Comparison of ENCODE assay signal across 8 mouse cellular contexts in the genomic region with DNA sequence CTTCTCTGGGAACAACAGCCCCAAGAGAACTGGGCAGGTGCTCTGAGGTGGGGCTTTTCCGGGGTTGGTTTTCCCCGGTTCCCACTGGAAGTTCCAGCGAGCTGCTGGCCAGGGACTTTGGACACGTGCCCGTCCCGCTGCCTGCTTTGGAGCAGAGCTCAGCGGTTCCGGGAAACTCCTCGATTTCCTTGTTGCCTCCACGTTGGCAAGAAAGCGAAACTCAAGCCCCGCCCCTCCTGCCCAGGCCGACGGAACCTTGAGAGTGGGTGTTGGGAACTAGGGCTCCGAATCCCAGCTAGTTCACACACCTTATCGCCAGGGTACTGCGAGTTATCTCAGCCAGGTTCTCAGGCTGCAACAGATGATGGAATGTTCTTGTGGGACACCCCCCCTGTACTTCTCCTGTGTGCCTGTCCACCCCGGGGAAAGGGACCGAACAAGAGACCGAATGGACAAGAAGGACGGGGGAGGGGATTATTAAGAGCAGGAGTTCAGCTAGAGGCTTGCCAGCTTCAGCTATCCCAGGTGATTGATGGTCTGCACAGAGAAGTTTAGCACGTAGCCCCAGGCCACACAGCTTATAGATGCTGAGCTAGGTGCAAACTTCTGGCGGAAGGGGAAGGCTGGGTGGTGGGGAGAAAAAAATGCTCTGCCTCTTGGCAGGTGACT. TPM values are rescaled to one million over a fixed set of nuclear protein-coding genes. Genes with fewer than 3 reads are reported as not detected.
DNase-seq lines count a peak whose midpoint lies in the region; ATAC-seq lines count a peak whose summit lies in the region.
"Had no signal": no experiment of that assay in that cellular context is flagged by ENCODE, and none has a peak within 500 bp of the region (broad histone marks: within the 10 kb centered on the region; RNA-seq: fewer than 3 reads in every experiment).

No protein-coding gene starts in this region.

- peaks cover 34% of the 10 kb centered on the region for H3K27me3 ChIP-seq in hindbrain, embryonic 14.5 days (ENCODE audit: control insufficient read depth, insufficient read depth, low read length)
- no peaks in the 10 kb centered on the region; the same call in 1 of the 2 replicates for H3K27me3 ChIP-seq in limb, embryonic 11.5 days (ENCODE audit: control insufficient read depth, insufficient read depth, low read length)
- H3K27me3 ChIP-seq in midbrain, embryonic 11.5 days (ENCODE audit: control insufficient read depth, insufficient read depth, low read length) = peaks cover 34% of the 10 kb centered on the region

- DNase-seq in R1 (ENCODE audit: low read depth, low spot score) = peak; percentile 64
- DNase-seq in cerebellum, adult 9-10 months = peak; percentile 55
- DNase-seq in gastrocnemius, adult 18-20 months (ENCODE audit: low spot score) = peak; percentile 80
- no peak for DNase-seq in hindbrain, embryonic 14.5 days (ENCODE audit: low spot score)
- peak; percentile 61 for DNase-seq in limb, embryonic 11.5 days (ENCODE audit: low spot score)
- DNase-seq in midbrain, embryonic 11.5 days (ENCODE audit: low spot score, missing footprints) = peak; percentile 87
- DNase-seq in spleen, postnatal 14 days (ENCODE audit: low spot score in 2 of 2) = peak; percentile 41 to 59

- ATAC-seq in hindbrain, embryonic 14.5 days (ENCODE audit: low FRiP score) = no peak
- peak; percentile 9; the same call in 1 of the 2 replicates for ATAC-seq in limb, embryonic 11.5 days (ENCODE audit: insufficient number of reproducible peaks, low FRiP score, low TSS enrichment, low read depth)
- peak; percentile 25; the same call in 1 of the 2 replicates for ATAC-seq in midbrain, embryonic 11.5 days (ENCODE audit: low FRiP score)

- peak overlapping the region; percentile 23; the same call in 1 of the 2 replicates for H3K4me3 ChIP-seq in hindbrain, embryonic 14.5 days (replicated peaks; ENCODE audit: low read length)
- peak overlapping the region; percentile 28 for H3K4me3 ChIP-seq in limb, embryonic 11.5 days (ENCODE audit: low read depth, low read length)
- peak overlapping the region; percentile 23; the same call in 1 of the 2 replicates for H3K4me3 ChIP-seq in midbrain, embryonic 11.5 days (ENCODE audit: low read depth, low read length)

- H3K4me1 ChIP-seq in hindbrain, embryonic 14.5 days (replicated peaks; ENCODE audit: control insufficient read depth, insufficient read depth, low read length) = peaks cover 25% of the 10 kb centered on the region; the same call in 1 of the 2 replicates
- peaks cover 30% of the 10 kb centered on the region for H3K4me1 ChIP-seq in limb, embryonic 11.5 days (ENCODE audit: control insufficient read depth, insufficient read depth, low read length)
- peaks cover 20% of the 10 kb centered on the region for H3K4me1 ChIP-seq in midbrain, embryonic 11.5 days (ENCODE audit: control insufficient read depth, insufficient read depth, low read length)

- no peaks in the 10 kb centered on the region for H3K9me3 ChIP-seq in hindbrain, embryonic 14.5 days (ENCODE audit: control insufficient read depth, low read length)
- no peaks in the 10 kb centered on the region for H3K9me3 ChIP-seq in limb, embryonic 11.5 days (ENCODE audit: control insufficient read depth, low read length)
- no peaks in the 10 kb centered on the region for H3K9me3 ChIP-seq in midbrain, embryonic 11.5 days (ENCODE audit: control insufficient read depth, low read length)

- peak overlapping the region; percentile 54 for H3K4me2 ChIP-seq in hindbrain, embryonic 14.5 days (replicated peaks)
- peak overlapping the region; percentile 73 for H3K4me2 ChIP-seq in limb, embryonic 11.5 days (ENCODE audit: low read depth, severe bottlenecking)
- peak overlapping the region; percentile 46 for H3K4me2 ChIP-seq in midbrain, embryonic 11.5 days

- H3K36me3 ChIP-seq in hindbrain, embryonic 14.5 days (replicated peaks; ENCODE audit: control insufficient read depth, insufficient read depth) = no peaks in the 10 kb centered on the region
- H3K36me3 ChIP-seq in limb, embryonic 11.5 days (ENCODE audit: control insufficient read depth, insufficient read depth, low read length) = no peaks in the 10 kb centered on the region
- H3K36me3 ChIP-seq in midbrain, embryonic 11.5 days (ENCODE audit: control insufficient read depth, insufficient read depth, low read length) = no peaks in the 10 kb centered on the region

- no peak overlapping the region for H3K9ac ChIP-seq in hindbrain, embryonic 14.5 days
- no peak overlapping the region; the same call in 1 of the 2 replicates for H3K9ac ChIP-seq in limb, embryonic 11.5 days (ENCODE audit: low read length)
- H3K9ac ChIP-seq in midbrain, embryonic 11.5 days (ENCODE audit: low read length) = 0 out of 2 replicates have a peak overlapping the region, but pooled peaks have one; percentile 5

- H3K27ac ChIP-seq in hindbrain, embryonic 14.5 days = no peak overlapping the region
- H3K27ac ChIP-seq in limb, embryonic 11.5 days (replicated peaks; ENCODE audit: low read depth, low read length) = 0 out of 2 replicates have a peak overlapping the region, but pooled peaks have one; percentile 62
- H3K27ac ChIP-seq in midbrain, embryonic 11.5 days (ENCODE audit: low read depth, low read length) = no peak overlapping the region

- WGBS in hindbrain, embryonic 14.5 days = 10% methylated on average over 23 of the region's 23 CpGs
- 4% methylated on average over 23 of the region's 23 CpGs for WGBS in limb, embryonic 11.5 days
- 10% methylated on average over 23 of the region's 23 CpGs for WGBS in midbrain, embryonic 11.5 days

RNA-seq across cellular contexts. Expression of a gene that starts 6.9 kb away (rescaled TPM):
- 1 to 10 TPM; 4.7 to 9.9 TPM for total RNA-seq in gastrocnemius, adult 18-20 months (2021)
- polyA plus RNA-seq in hindbrain, embryonic 14.5 days (2014; fragmentation: Nextera tagmentation; extraction: Ambion mirVana) = 2.7 and 3.1 TPM in 2 replicates
- polyA plus RNA-seq in limb, embryonic 11.5 days (2014; fragmentation: Nextera tagmentation; extraction: Ambion mirVana) = 8.0 and 8.9 TPM in 2 replicates
- 2.8 and 3.7 TPM in 2 replicates for polyA plus RNA-seq in midbrain, embryonic 11.5 days (2014; fragmentation: Nextera tagmentation; extraction: Ambion mirVana)

RNA-seq across cellular contexts. Expression of a gene that starts 10.0 kb away (rescaled TPM):
- not detected for total RNA-seq in gastrocnemius, adult 18-20 months (2021)
- polyA plus RNA-seq in hindbrain, embryonic 14.5 days (2014; fragmentation: Nextera tagmentation; extraction: Ambion mirVana) = not detected in 2 replicates
- 0.35 TPM in 1 of 2 replicates, not detected in the other for polyA plus RNA-seq in limb, embryonic 11.5 days (2014; fragmentation: Nextera tagmentation; extraction: Ambion mirVana)
- not detected in 2 replicates for polyA plus RNA-seq in midbrain, embryonic 11.5 days (2014; fragmentation: Nextera tagmentation; extraction: Ambion mirVana)

RNA-seq across cellular contexts. Expression of a gene that starts 42.4 kb away (rescaled TPM):
- total RNA-seq in gastrocnemius, adult 18-20 months (2021) = not detected
- not detected in 2 replicates for polyA plus RNA-seq in hindbrain, embryonic 14.5 days (2014; fragmentation: Nextera tagmentation; extraction: Ambion mirVana)
- polyA plus RNA-seq in limb, embryonic 11.5 days (2014; fragmentation: Nextera tagmentation; extraction: Ambion mirVana) = 0.09 TPM in 1 of 2 replicates, not detected in the other
- polyA plus RNA-seq in midbrain, embryonic 11.5 days (2014; fragmentation: Nextera tagmentation; extraction: Ambion mirVana) = not detected in 2 replicates
- total RNA-seq: layer of hippocampus, postnatal 25 days had no signal

RNA-seq across cellular contexts. Expression of a gene that starts 55.8 kb away (rescaled TPM):
- total RNA-seq in gastrocnemius, adult 18-20 months (2021) = 1 to 10 TPM; 4.3 to 5.4 TPM
- 10.7 and 10.8 TPM in 2 replicates for polyA plus RNA-seq in hindbrain, embryonic 14.5 days (2014; fragmentation: Nextera tagmentation; extraction: Ambion mirVana)
- 26.4 and 28.7 TPM in 2 replicates for polyA plus RNA-seq in limb, embryonic 11.5 days (2014; fragmentation: Nextera tagmentation; extraction: Ambion mirVana)
- polyA plus RNA-seq in midbrain, embryonic 11.5 days (2014; fragmentation: Nextera tagmentation; extraction: Ambion mirVana) = 20.7 and 21.7 TPM in 2 replicates
